Mouse (Mus musculus) G1E (cell line): ENCODE data around the gene Wdfy3.

Experiments used
- CTCF ChIP-seq: IDR thresholded peaks from 2 replicates; pipeline ENCODE4 v1.5.1; 2012; ENCODE audit warnings: low read depth, low read length, inconsistent platforms, mixed read lengths
- GATA1 ChIP-seq: IDR thresholded peaks from 2 replicates; pipeline ENCODE4 v1.6.1; 2012; ENCODE audit warnings: borderline replicate concordance, low read length, inconsistent platforms, mixed read lengths
- POLR2AphosphoS5 ChIP-seq: IDR thresholded peaks from 2 replicates; pipeline ENCODE4 v1.6.1; 2012; ENCODE audit warnings: low read depth, low read length, inconsistent platforms; ENCODE audit not compliant: insufficient replicate concordance
- TAL1 ChIP-seq: conservative IDR thresholded peaks from 2 replicates; pipeline ENCODE4 v1.6.1; 2012; ENCODE audit warnings: low read depth, low read length, inconsistent platforms, mixed read lengths

GRCm38 (mm10) chr5:102033281-102033680 lies 36.4 kb downstream of the Wdfy3 start:
- TF ChIP-seq POLR2AphosphoS5 (no peak), CTCF (no peak), GATA1 (no peak), TAL1 (no peak)
